Mouse (Mus musculus): ENCODE results near the gene Tnfsf15.

The Tnfsf15 gene

GRCm38 (mm10) chr4:63744693-63745171, at the start of gene Tnfsf15:
Gene Tnfsf15, minus strand, starts transcription at chr4:63745113.
- peak; percentile 70 for DNase-seq (ENCODE audit: low spot score)

DNA sequence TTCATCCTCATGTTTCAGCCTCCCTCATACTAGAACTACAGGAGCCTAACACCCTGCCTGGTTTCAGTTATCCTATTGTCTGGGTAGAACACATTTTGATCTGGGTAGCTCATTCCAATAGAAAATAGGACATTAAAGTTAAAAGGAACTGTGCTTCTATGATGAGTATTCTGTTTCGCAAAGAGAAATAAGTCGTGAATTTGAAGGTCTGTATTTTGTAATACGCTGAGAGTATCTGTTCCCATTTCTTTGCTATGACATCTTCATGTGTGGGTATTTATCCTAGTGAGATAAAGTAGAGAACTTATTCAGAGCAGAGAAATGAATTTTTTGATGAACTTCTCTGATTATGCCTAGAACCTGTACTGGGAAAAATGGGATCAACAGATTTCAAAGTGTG, 47.4 kb upstream of the Tnfsf15 start:
- no peak for DNase-seq (ENCODE audit: low spot score)

DNA sequence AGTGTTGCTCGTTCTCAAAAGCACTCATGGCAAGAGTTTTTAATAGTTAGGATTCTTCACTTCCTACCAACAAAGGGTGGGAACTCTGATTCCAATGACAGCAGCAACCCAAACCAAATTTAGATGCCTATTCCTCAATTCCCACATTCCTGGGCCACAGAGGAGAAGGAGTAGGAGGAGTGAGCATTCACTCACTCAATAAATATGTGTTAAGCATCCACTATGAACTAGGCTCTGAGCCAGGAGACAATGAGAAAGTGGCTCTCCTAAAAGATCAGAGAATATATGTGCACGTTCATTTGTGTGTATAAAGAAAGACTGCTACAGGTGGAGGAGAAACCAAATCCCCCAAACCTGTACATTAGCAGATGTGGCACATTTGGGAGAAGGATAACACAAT, 40.6 kb upstream of the Tnfsf15 start:
- DNase-seq (ENCODE audit: low spot score), result no peak

DNA sequence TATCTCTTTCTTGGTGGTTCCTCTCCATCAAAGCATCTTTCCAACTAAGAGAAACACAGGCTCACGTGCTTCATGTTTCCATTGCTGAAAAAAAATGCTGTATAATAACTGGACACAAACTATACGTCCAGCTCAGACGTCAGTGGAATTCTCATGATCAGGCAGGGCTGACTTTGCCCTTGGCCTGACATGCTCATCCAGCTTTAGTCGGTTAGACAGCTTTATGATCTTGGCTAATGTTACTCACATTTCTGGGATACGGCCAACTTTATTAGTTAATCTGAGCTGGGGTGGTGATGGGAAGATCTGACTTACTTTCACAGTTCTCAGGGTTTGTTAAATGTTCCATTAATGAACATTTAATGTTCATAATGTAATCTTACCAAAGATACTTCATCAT, 38.9 kb upstream of the Tnfsf15 start:
- no peak for DNase-seq (ENCODE audit: low spot score)

GRCm38 (mm10) chr4:63782970-63783613, 38.2 kb upstream of the Tnfsf15 start:
- DNase-seq (ENCODE audit: low spot score), result no peak

- DNase-seq (ENCODE audit: low spot score), result no peak
These were observed 32.3 kb upstream of the Tnfsf15 start for GRCm38 (mm10) chr4:63777223-63777622.

GRCm38 (mm10) chr4:63773306-63774090, 28.6 kb upstream of the Tnfsf15 start:
- DNase-seq (ENCODE audit: low spot score), result no peak

DNA sequence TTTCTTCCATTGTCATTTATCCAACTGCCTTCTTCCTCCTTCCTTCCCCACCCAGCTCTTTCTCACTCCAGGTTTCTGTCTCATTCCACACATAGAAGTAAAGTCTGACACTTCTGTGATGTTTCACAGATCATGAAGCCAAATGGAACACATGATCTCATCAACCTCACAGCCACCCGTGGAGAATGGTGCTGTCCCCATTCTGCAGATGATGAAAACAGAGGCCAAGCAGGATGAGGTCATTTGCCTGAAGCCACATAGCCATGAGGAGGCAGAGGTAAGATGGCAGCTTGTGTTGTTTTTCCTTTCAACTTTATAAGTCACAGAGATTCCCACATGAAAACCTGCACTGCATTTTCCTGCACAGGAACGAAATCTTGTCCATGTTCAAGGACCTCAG, 27.6 kb upstream of the Tnfsf15 start:
- no peak for DNase-seq (ENCODE audit: low spot score)

- DNase-seq (ENCODE audit: low spot score), result no peak
These were observed 26.4 kb upstream of the Tnfsf15 start for GRCm38 (mm10) chr4:63771291-63771690.

- DNase-seq (ENCODE audit: low spot score), result no peak
These were observed 24.2 kb upstream of the Tnfsf15 start for GRCm38 (mm10) chr4:63769161-63769560.

- DNase-seq (ENCODE audit: low spot score), result no peak
These were observed 20.1 kb upstream of the Tnfsf15 start for GRCm38 (mm10) chr4:63765050-63765449.

DNA sequence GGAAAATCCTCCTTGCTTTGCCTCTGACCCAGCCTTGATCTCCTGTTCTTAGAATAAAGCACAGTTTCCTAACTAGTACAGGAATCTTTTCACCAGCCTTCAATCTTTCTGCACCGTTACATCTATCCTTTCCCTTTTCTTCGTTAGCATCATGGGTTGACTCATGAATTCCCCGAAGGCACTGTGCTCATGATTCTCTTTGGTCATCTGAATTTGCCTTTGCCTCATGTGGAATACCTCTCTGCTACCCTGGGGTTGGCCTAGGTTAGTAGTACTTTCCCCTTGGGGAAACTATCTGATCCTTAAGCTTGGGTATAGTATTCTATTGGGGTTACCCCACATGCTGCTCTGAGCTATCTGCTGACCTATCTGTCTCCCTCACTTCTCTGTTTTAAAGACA, 15.0 kb upstream of the Tnfsf15 start:
- DNase-seq (ENCODE audit: low spot score), result no peak

DNA sequence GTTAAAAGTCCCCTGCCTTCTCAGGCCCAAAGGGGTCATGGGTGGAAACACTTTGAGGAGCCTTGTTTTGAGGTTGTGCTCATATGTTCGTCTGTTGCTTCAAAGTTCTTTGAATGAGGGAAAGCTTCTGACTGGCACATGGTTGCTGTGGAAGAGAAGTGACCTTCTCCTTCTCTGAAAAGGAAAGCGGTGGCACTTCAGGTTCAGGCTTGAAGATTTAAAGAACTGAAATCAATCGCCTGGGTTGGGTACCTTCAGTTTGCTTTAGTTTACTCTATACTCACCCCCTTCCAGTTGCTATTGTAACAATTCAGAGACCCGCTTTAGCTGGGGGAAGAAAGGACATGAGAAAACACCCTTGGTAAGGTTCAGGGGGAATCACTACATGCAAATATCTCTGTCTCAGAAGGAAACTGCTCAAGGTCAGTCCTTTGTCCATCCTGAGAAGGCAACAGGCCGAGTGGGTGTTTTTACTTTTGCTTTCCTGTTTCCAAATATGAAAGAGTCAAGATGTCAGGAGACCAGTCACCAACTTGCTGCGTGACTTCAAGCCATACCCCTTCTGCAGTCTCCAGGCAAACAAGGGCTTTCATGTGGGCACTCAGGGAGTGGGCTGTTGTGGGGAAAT, 12.7 kb upstream of the Tnfsf15 start:
- no peak for DNase-seq (ENCODE audit: low spot score)

DNA sequence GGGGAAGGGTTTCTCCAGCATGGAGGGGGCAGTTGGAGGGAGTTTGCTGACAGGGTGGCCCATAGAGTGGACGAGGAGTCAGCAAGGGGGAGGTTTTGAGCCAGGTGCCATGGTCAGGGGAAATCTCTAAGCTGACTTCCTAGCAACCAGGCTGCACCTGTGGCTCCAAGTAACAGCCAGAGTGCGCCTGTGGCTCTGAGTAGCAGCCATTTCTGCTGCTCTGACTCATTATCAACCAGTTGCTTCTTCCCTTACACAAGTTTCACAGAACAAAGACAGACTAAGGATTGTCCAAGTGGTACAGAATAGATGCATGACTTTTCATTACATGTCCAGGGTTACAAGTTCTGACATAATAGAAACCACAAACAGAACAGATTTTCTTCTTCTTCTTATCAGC, 11.2 kb upstream of the Tnfsf15 start:
- DNase-seq (ENCODE audit: low spot score), result no peak

DNA sequence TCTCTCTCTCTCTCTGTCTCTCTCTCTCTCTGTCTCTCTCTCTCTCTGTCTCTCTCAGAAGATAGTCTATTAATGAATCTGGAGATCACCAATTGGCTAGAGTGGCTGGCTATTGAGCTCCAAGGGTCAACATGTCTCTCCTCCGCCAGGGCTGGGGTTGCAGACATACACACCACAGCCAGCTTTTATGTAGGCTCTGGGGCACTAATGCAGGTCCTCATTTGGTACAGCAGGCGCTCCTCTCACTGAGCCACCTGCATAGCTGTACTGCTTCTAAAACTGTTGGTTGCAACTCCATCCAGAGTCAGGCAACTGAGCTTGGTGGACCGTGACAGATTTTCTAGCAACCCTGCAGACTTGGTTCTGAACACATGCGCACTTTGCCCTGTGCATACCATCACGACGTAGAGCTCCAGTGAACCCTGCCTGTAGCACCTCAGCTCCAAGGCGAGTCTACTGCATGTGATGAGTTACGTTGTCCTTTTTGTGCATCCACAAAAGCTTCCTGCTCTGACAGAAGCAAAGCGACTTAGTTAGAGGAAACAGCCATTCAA, 9.6 kb upstream of the Tnfsf15 start:
- no peak for DNase-seq (ENCODE audit: low spot score)

DNA sequence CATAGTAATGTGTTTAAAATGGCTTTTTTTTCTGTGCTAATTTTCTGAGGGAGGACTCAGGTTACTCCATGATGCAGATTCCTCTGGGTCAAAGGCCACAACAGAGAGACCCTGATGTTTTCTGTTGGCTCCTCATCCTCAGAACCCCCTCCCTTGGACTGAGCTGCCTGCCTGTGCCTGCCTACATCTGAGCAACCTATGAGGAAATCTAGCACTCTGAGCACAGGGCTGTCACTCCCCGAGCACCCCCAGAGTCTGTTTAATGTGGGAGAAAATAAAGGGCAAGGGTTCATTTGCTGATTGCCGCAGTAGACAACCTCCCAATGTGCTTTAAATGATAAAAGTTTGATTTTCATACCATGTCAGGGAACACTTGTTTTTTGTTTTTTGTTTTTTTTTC, 8.9 kb upstream of the Tnfsf15 start:
- DNase-seq (ENCODE audit: low spot score), result no peak

- peak; percentile 71 for DNase-seq (ENCODE audit: low spot score)
These were observed 8.0 kb upstream of the Tnfsf15 start for GRCm38 (mm10) chr4:63752687-63753523.

- DNase-seq (ENCODE audit: low spot score), result no peak
These were observed 3.3 kb upstream of the Tnfsf15 start for GRCm38 (mm10) chr4:63748061-63748730.

GRCm38 (mm10) chr4:63745271-63745670, 358 bp upstream of the Tnfsf15 start:
- DNase-seq (ENCODE audit: low spot score), result no peak

GRCm38 (mm10) chr4:63743660-63744059, 1.3 kb downstream of the Tnfsf15 start:
- DNase-seq (ENCODE audit: low spot score), result no peak

DNA sequence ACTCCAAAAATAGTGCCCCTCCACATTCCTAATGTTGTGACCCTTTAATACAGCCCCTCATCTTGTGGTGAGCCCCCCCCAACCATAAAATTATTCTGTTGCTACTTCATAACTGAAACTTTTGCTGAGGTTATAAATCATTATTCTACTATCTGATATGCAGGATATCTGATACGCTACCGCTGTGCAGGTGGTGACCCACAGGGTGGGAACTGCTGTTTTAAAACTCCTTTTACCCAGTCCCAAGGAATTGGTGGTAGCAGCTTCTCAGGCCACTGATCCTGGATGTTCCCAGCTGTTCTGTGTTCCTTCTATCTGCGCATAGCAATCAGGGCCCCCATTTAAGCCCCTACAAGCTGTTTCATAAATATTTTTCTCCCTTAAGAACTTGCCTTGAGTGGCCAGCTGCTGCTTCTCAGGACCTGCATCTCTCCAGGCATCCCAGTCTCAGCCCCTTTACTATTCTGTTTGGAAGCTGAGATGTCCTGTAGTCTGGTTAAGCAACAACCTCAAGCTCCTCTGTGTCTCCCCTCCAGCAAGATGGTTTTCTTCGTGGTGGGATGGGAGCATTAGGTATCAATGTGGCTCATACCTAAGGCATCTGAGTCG, 2.0 kb downstream of the Tnfsf15 start:
- no peak for DNase-seq (ENCODE audit: low spot score)

Data from testis, postnatal 10 days (tissue).